Mouse (Mus musculus): ENCODE data around the gene Rundc1.
"Not testable (repeated sequence)": the region's sequence is repeated elsewhere in the genome, so short reads cannot be mapped to it uniquely, and the experiment has no call there.

Rundc1 gene

GRCm38 (mm10) chr11:101465101-101465868 is 40.4 kb downstream of the Rundc1 start:
- in situ Hi-C loops (cut with MboI, MseI), result loop anchor here (25.0 kb wide), 1 partner anchor 947 kb away; the partner anchor contains the start of gene Slc25a39

- in situ Hi-C loops (cut with MboI, MseI), result loop anchor here (25.0 kb wide), 1 partner anchor 946 kb away; the partner anchor contains the start of gene Slc25a39
Observed at GRCm38 (mm10) chr11:101465869-101466551, 41.1 kb downstream of the Rundc1 start, which contains the start of gene Vat1. TSS of gene Vat1 (minus strand) at chr11:101466230.

- in situ Hi-C loops (cut with MboI, MseI), result loop anchor here (25.0 kb wide), 1 partner anchor 946 kb away; the partner anchor contains the start of gene Slc25a39
Observed at GRCm38 (mm10) chr11:101466552-101466950, 41.7 kb downstream of the Rundc1 start.

GRCm38 (mm10) chr11:101467477-101468262 is 42.8 kb downstream of the Rundc1 start:
- in situ Hi-C loops (cut with MboI, MseI), result loop anchor here (25.0 kb wide), 1 partner anchor 945 kb away; the partner anchor contains the start of gene Slc25a39

- in situ Hi-C loops (cut with MboI, MseI), result loop anchor here (25.0 kb wide), 1 partner anchor 944 kb away; the partner anchor contains the start of gene Slc25a39
Observed at GRCm38 (mm10) chr11:101468263-101468688, 43.4 kb downstream of the Rundc1 start.

GRCm38 (mm10) chr11:101468731-101469130 is 43.8 kb downstream of the Rundc1 start:
- in situ Hi-C loops (cut with MboI, MseI), result loop anchor here (25.0 kb wide), 1 partner anchor 944 kb away; the partner anchor contains the start of gene Slc25a39

- in situ Hi-C loops (cut with MboI, MseI), result loop anchor here (25.0 kb wide), 1 partner anchor 943 kb away; the partner anchor contains the start of gene Slc25a39
Observed at GRCm38 (mm10) chr11:101469155-101469554, 44.3 kb downstream of the Rundc1 start.

GRCm38 (mm10) chr11:101470206-101470605 is 45.3 kb downstream of the Rundc1 start:
- in situ Hi-C loops (cut with MboI, MseI), result loop anchor here (25.0 kb wide), 1 partner anchor 942 kb away; the partner anchor contains the start of gene Slc25a39

- in situ Hi-C loops (cut with MboI, MseI), result loop anchor here (25.0 kb wide), 1 partner anchor 940 kb away; the partner anchor contains the start of gene Slc25a39
Observed at GRCm38 (mm10) chr11:101471926-101472325, 47.0 kb downstream of the Rundc1 start.

GRCm38 (mm10) chr11:101472336-101472735 is 47.5 kb downstream of the Rundc1 start:
- in situ Hi-C loops (cut with MboI, MseI), result loop anchor here (25.0 kb wide), 1 partner anchor 940 kb away; the partner anchor contains the start of gene Slc25a39

GRCm38 (mm10) chr11:101473686-101474085 is 48.8 kb downstream of the Rundc1 start:
- in situ Hi-C loops (cut with MboI, MseI), result loop anchor here (25.0 kb wide), 1 partner anchor 939 kb away; the partner anchor contains the start of gene Slc25a39

- in situ Hi-C loops (cut with MboI, MseI), result loop anchor here (25.0 kb wide), 1 partner anchor 938 kb away; the partner anchor contains the start of gene Slc25a39
Observed at GRCm38 (mm10) chr11:101474298-101474697, 49.4 kb downstream of the Rundc1 start.

GRCm38 (mm10) chr11:101476361-101476760 is 51.5 kb downstream of the Rundc1 start:
- in situ Hi-C loops (cut with MboI, MseI), result not testable (repeated sequence)

- in situ Hi-C loops (cut with MboI, MseI), result no loop called here
Observed at GRCm38 (mm10) chr11:101477194-101477551, 52.3 kb downstream of the Rundc1 start.

- in situ Hi-C loops (cut with MboI, MseI), result no loop called here
Observed at GRCm38 (mm10) chr11:101477552-101478211, 52.8 kb downstream of the Rundc1 start.

GRCm38 (mm10) chr11:101479171-101479635 is 54.3 kb downstream of the Rundc1 start:
- in situ Hi-C loops (cut with MboI, MseI), result no loop called here

GRCm38 (mm10) chr11:101480912-101481311 is 56.0 kb downstream of the Rundc1 start:
- in situ Hi-C loops (cut with MboI, MseI), result no loop called here

GRCm38 (mm10) chr11:101483804-101484203 is 58.9 kb downstream of the Rundc1 start:
- in situ Hi-C loops (cut with MboI, MseI), result no loop called here

GRCm38 (mm10) chr11:101484245-101484644 is 59.4 kb downstream of the Rundc1 start:
- in situ Hi-C loops (cut with MboI, MseI), result no loop called here

- in situ Hi-C loops (cut with MboI, MseI), result no loop called here
Observed at GRCm38 (mm10) chr11:101484814-101485213, 59.9 kb downstream of the Rundc1 start.
